Mouse (Mus musculus) forebrain, postnatal 0 days (tissue): ENCODE measurements around the gene Ptprn2. TPM values are rescaled to one million over a fixed set of nuclear protein-coding genes. Genes with fewer than 3 reads are reported as not detected.

Source experiments
- ATAC-seq: fragments of 200-750 bp; cut with Nextera tagmentation; 2 replicates; pipeline ENCODE4 v1.8.0; 2017; ENCODE audit warnings: mild to moderate bottlenecking, moderate library complexity
- DNase-seq: peaks from one replicate; pipeline ENCODE4 v3.0.0-alpha.2; 2015
- H3K27ac ChIP-seq: fragments of 300-500 bp; sonication (generic); 2 replicates; pipeline ENCODE4 v1.5.1; 2014; ENCODE audit warnings: low read depth, mild to moderate bottlenecking, antibody characterized with exemption, low read length, moderate library complexity, mixed read lengths
- H3K27me3 ChIP-seq: fragments of 300-500 bp; sonication (generic); 2 replicates; pipeline ENCODE4 v1.6.1; 2014; ENCODE audit warnings: mild to moderate bottlenecking, low read length, mixed read lengths; ENCODE audit not compliant: insufficient read depth
- H3K36me3 ChIP-seq: fragments of 300-500 bp; sonication (generic); 2 replicates; pipeline ENCODE4 v1.6.1; 2014; ENCODE audit warnings: mild to moderate bottlenecking, moderate library complexity; ENCODE audit not compliant: insufficient read depth
- H3K4me1 ChIP-seq: fragments of 300-500 bp; sonication (generic); 2 replicates; pipeline ENCODE4 v1.6.1; 2014; ENCODE audit warnings: antibody characterized with exemption; ENCODE audit not compliant: insufficient read depth
- H3K4me2 ChIP-seq: fragments of 300-500 bp; sonication (generic); 2 replicates; pipeline ENCODE4 v1.6.1; 2014; ENCODE audit warnings: low read depth, mild to moderate bottlenecking, moderate library complexity
- H3K4me3 ChIP-seq: fragments of 300-500 bp; sonication (generic); 2 replicates; pipeline ENCODE4 v1.5.1; 2014; ENCODE audit warnings: low read depth, low read length, mixed read lengths
- H3K9ac ChIP-seq: fragments of 300-500 bp; sonication (generic); 2 replicates; pipeline ENCODE4 v1.6.1; 2014; ENCODE audit warnings: mild to moderate bottlenecking
- H3K9me3 ChIP-seq: fragments of 300-500 bp; sonication (generic); 2 replicates; pipeline ENCODE4 v1.6.1; 2016; ENCODE audit warnings: low read length
- CTCF ChIP-seq: sonication (generic); IDR thresholded peaks from 2 replicates; pipeline ENCODE4 v1.5.1; 2016; ENCODE audit warnings: antibody characterized with exemption, control low read depth, low read depth
- WGBS: fragments of 180-500 bp; shearing (Covaris S2); extraction: QIAGEN DNeasy Blood & Tissue Kit; methylation state at CpG from one replicate; pipeline ENCODE4 v1.1.7; 2014; 5-methylcytosine and 5-hydroxymethylcytosine counted together
- polyA plus RNA-seq: library from polyadenylated mRNA; unstranded; fragments of >200 nt; fragmentation: Nextera tagmentation; extraction: Ambion mirVana; gene quantifications from 2 replicates; pipeline ENCODE4 v1.2.1, GENCODE M21; 2015
- total RNA-seq: library from RNA; depleted of rRNA; stranded (reverse); fragments of >200 nt; gene quantifications from 2 replicates; pipeline ENCODE4 v1.2.3, GENCODE M21; 2014

The Ptprn2 gene
- total and polyA plus RNA-seq, 2 experiments from 2014 or later: 15.9 to 91.1 TPM

DNA sequence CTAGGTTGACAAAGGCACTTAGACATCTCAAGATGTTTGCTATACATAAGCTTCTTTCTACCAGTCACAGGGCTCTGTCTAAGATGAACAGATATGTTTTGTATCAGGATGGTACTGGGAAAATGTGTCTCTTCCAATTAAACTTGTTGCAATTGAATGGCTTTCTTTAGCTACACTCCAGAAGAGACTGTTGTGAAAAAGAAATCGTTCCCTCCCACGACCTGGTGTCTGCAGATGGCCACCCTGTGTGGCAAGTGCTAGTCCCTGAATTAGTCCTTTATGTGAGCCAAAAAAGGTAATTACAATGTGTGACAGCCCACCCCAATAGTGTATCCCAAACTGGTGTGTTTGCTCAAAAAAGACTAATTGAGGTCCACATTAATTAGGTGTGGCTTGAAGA, 235.5 kb downstream of the Ptprn2 start:
- H3K9ac ChIP-seq: no peak overlapping the region
- no peaks in the 10 kb centered on the region for H3K36me3 ChIP-seq
- no peaks in the 10 kb centered on the region for H3K9me3 ChIP-seq
- H3K4me1 ChIP-seq: no peaks in the 10 kb centered on the region
- TF ChIP-seq CTCF: no peak
- no peak overlapping the region for H3K4me2 ChIP-seq
- ATAC-seq (peak; percentile 18; the same call in 1 of the 2 replicates), DNase-seq (no peak)
- H3K27me3 ChIP-seq: no peaks in the 10 kb centered on the region
- H3K27ac ChIP-seq: no peak overlapping the region
- no peak overlapping the region for H3K4me3 ChIP-seq
- WGBS: 28% methylated on average over 2 of the region's 2 CpGs

- Histone ChIP-seq H3K27ac (no peak overlapping the region), H3K4me3 (no peak overlapping the region), H3K27me3 (no peaks in the 10 kb centered on the region), H3K36me3 (no peaks in the 10 kb centered on the region), H3K4me1 (no peaks in the 10 kb centered on the region), H3K9me3 (no peaks in the 10 kb centered on the region), H3K4me2 (no peak overlapping the region), H3K9ac (no peak overlapping the region)
- no peak for TF ChIP-seq CTCF
- 83% methylated on average over 5 of the region's 5 CpGs for WGBS
- no peak for ATAC-seq
- DNase-seq: no peak
Observed at GRCm38 (mm10) chr12:116740141-116740540, 254.6 kb downstream of the Ptprn2 start.

- H3K27ac ChIP-seq: no peak overlapping the region
- H3K9ac ChIP-seq: no peak overlapping the region
- DNase-seq (no peak), ATAC-seq (no peak)
- H3K4me3 ChIP-seq: no peak overlapping the region
- no peak for TF ChIP-seq CTCF
- H3K27me3 ChIP-seq: no peaks in the 10 kb centered on the region
- H3K4me2 ChIP-seq: no peak overlapping the region
- H3K4me1 ChIP-seq: no peaks in the 10 kb centered on the region
- H3K36me3 ChIP-seq: no peaks in the 10 kb centered on the region
- H3K9me3 ChIP-seq: no peaks in the 10 kb centered on the region
Observed at GRCm38 (mm10) chr12:116741300-116741699, 255.8 kb downstream of the Ptprn2 start.

- no peaks in the 10 kb centered on the region for H3K4me1 ChIP-seq
- H3K36me3 ChIP-seq: no peaks in the 10 kb centered on the region
- no peak overlapping the region for H3K9ac ChIP-seq
- no peak for TF ChIP-seq CTCF
- H3K9me3 ChIP-seq: no peaks in the 10 kb centered on the region
- DNase-seq (no peak), ATAC-seq (no peak)
- no peak overlapping the region for H3K4me3 ChIP-seq
- no peak overlapping the region for H3K27ac ChIP-seq
- no peak overlapping the region for H3K4me2 ChIP-seq
- WGBS: 85% methylated on average over 2 of the region's 2 CpGs
- no peaks in the 10 kb centered on the region for H3K27me3 ChIP-seq
Observed at GRCm38 (mm10) chr12:116746401-116746800, 260.9 kb downstream of the Ptprn2 start.

DNA sequence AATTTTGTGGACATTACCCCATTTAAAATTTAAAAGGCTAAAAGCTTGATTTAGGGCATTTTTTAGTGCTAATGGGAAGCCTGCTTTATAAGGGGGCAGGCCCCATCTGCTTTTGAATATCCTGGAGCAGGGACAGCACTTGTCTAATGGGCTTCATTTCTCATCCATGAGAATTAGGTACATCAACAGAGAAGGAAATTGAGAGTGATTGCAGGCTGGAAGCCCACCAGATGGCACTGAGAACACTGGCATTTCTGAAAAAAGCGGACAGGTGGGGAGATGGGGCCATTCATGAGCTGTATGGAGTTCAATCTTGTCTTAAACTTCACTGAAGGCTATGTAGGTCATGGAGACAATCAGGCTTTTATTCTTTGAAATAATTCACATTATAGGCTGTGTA, 267.3 kb downstream of the Ptprn2 start:
- H3K4me1 ChIP-seq: no peaks in the 10 kb centered on the region
- TF ChIP-seq CTCF: 0 out of 2 replicates have a peak, but pooled peaks have one; percentile 5
- no peak overlapping the region for H3K4me2 ChIP-seq
- no peaks in the 10 kb centered on the region for H3K9me3 ChIP-seq
- no peaks in the 10 kb centered on the region for H3K27me3 ChIP-seq
- H3K36me3 ChIP-seq: no peaks in the 10 kb centered on the region
- no peak for DNase-seq
- no peak overlapping the region for H3K9ac ChIP-seq
- no peak overlapping the region for H3K27ac ChIP-seq
- no peak overlapping the region for H3K4me3 ChIP-seq
- ATAC-seq: no peak
- WGBS: 70% methylated on average over 1 of the region's 1 CpGs

- Histone ChIP-seq H3K27ac (no peak overlapping the region), H3K4me2 (no peak overlapping the region), H3K9ac (no peak overlapping the region), H3K36me3 (no peaks in the 10 kb centered on the region), H3K4me3 (no peak overlapping the region), H3K27me3 (no peaks in the 10 kb centered on the region), H3K9me3 (no peaks in the 10 kb centered on the region), H3K4me1 (0 out of 2 replicates have a peak, but pooled peaks cover 3% of the 10 kb centered on the region)
- DNase-seq (no peak), ATAC-seq (no peak)
- no peak for TF ChIP-seq CTCF
Observed at GRCm38 (mm10) chr12:116763961-116764360, 278.4 kb downstream of the Ptprn2 start.

DNA sequence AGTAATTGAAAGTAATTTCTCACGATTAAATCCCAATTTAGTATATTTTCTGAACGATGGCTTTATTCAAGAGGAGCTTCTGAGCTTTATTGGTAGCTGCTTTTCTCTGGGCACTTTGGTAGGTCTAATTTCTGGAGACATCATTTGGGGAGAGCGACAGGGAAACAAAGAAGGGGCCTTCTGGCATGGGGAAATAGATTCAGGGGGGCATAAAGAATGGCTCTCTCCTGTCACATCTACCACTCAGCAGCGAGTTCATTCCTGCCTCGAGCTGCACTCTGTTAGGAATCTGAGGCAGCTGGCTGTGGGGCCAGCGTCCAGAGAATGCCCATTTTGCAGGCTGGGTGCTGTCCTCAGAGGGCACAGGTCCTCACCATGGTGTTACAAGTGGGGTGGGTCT, 285.4 kb downstream of the Ptprn2 start:
- DNase-seq: no peak
- no peak for TF ChIP-seq CTCF
- H3K9me3 ChIP-seq: no peaks in the 10 kb centered on the region
- H3K4me1 ChIP-seq: 0 out of 2 replicates have a peak, but pooled peaks cover 3% of the 10 kb centered on the region
- ATAC-seq: no peak
- H3K27me3 ChIP-seq: no peaks in the 10 kb centered on the region
- 36% methylated on average over 6 of the region's 6 CpGs for WGBS
- H3K27ac ChIP-seq: no peak overlapping the region
- H3K4me3 ChIP-seq: no peak overlapping the region
- H3K9ac ChIP-seq: no peak overlapping the region
- H3K4me2 ChIP-seq: no peak overlapping the region
- no peaks in the 10 kb centered on the region for H3K36me3 ChIP-seq

DNA sequence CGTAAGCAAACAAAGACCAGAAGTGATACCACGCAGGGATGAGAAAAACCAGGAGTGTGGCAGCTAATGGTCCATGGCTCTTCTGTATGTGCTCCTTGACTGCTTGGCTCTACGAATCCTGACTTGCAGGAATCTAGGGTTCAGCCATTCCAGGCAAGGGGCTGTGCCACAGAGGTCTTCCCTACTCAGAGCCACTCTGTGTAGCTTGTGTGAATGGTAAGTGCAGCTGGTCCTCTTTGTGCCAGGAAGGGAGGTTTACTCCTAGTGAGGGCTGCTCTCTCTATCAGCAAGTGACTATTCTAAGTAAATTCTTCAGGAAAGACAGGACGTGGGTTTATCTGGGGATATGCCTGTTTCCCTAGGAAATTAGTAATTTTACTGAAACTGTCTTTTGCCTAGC, 286.0 kb downstream of the Ptprn2 start:
- no peak for TF ChIP-seq CTCF
- Histone ChIP-seq H3K9me3 (no peaks in the 10 kb centered on the region), H3K36me3 (no peaks in the 10 kb centered on the region), H3K9ac (no peak overlapping the region), H3K4me3 (no peak overlapping the region), H3K27me3 (no peaks in the 10 kb centered on the region), H3K4me2 (no peak overlapping the region), H3K4me1 (0 out of 2 replicates have a peak, but pooled peaks cover 3% of the 10 kb centered on the region), H3K27ac (no peak overlapping the region)
- DNase-seq (no peak), ATAC-seq (peak; percentile 62)
- WGBS: 75% methylated on average over 4 of the region's 4 CpGs
